Mouse (Mus musculus) ES-E14 (cell line): ENCODE results near the gene Trpm3. TPM values are rescaled to one million over a fixed set of nuclear protein-coding genes. Genes with fewer than 3 reads are reported as not detected.
A peak's percentile ranks its signal among the peaks of the same experiment; 100 is the strongest.

Experiments used
- DNase-seq: peaks from one replicate; pipeline ENCODE4 v3.0.0-alpha.2; 2013; ENCODE audit warnings: low read depth, low spot score
- H3K27ac ChIP-seq: 2 replicates; pipeline ENCODE4 v1.5.1; 2012; ENCODE audit warnings: low read depth, mild to moderate bottlenecking, low read length, moderate library complexity, mixed read lengths; ENCODE audit not compliant: poor library complexity, insufficient read depth, severe bottlenecking
- H3K36me3 ChIP-seq: 2 replicates; pipeline ENCODE4 v1.6.1; 2012; ENCODE audit warnings: mild to moderate bottlenecking, low read length, moderate library complexity, mixed read lengths; ENCODE audit not compliant: control insufficient read depth, poor library complexity, insufficient read depth, severe bottlenecking
- H3K4me1 ChIP-seq, 2 experiments: fragments of 150-350 bp in 1 of 2; sonication (generic) in 1 of 2; 2 replicates each; pipeline ENCODE4 v1.6.1; 2012; ENCODE audit warnings: low read length in 2 of 2, mild to moderate bottlenecking in 1 of 2, mixed read lengths in 1 of 2; ENCODE audit not compliant: control insufficient read depth in 2 of 2, insufficient read depth in 2 of 2, poor library complexity in 1 of 2
- H3K4me3 ChIP-seq, 2 experiments: fragments of 150-350 bp in 1 of 2; sonication (generic) in 1 of 2; 2 replicates each; pipeline ENCODE4 v1.5.1; 2012; ENCODE audit warnings: low read length in 2 of 2, low read depth in 1 of 2, mild to moderate bottlenecking in 1 of 2, mixed read lengths in 1 of 2; ENCODE audit not compliant: insufficient read depth in 1 of 2, poor library complexity in 1 of 2, severe bottlenecking in 1 of 2
- H3K9ac ChIP-seq: 2 replicates; pipeline ENCODE4 v1.6.1; 2012; ENCODE audit warnings: low read depth, mild to moderate bottlenecking, low read length, mixed read lengths; ENCODE audit not compliant: poor library complexity, insufficient read depth, severe bottlenecking
- H3K9me3 ChIP-seq: fragments of 150-350 bp; sonication (generic); 2 replicates; pipeline ENCODE4 v1.6.1; 2012; ENCODE audit warnings: low read depth, mild to moderate bottlenecking, low read length; ENCODE audit not compliant: control insufficient read depth, insufficient read depth
- CHD2 ChIP-seq: IDR thresholded peaks from 2 replicates; pipeline ENCODE4 v1.6.1; 2014; ENCODE audit warnings: mild to moderate bottlenecking, low read depth, low read length, inconsistent platforms
- HCFC1 ChIP-seq: IDR thresholded peaks from 2 replicates; pipeline ENCODE4 v1.6.1; 2012; ENCODE audit warnings: low read length, inconsistent platforms, borderline replicate concordance; ENCODE audit not compliant: insufficient read depth
- MAFK ChIP-seq: IDR thresholded peaks from 2 replicates; pipeline ENCODE4 v1.6.1; 2014; ENCODE audit warnings: mild to moderate bottlenecking, low read depth, low read length, inconsistent platforms; ENCODE audit not compliant: insufficient read depth
- ZC3H11A ChIP-seq: IDR thresholded peaks from 2 replicates; pipeline ENCODE4 v1.6.1; 2012; ENCODE audit warnings: low read depth, mild to moderate bottlenecking, inconsistent platforms, low read length, borderline replicate concordance
- ZNF384 ChIP-seq: IDR thresholded peaks from 2 replicates; pipeline ENCODE4 v1.6.1; 2012; ENCODE audit warnings: low read depth, low read length, inconsistent platforms
- in situ Hi-C, 2 experiments: fragments of 600-800 bp; cut with MboI; formaldehyde crosslinking; loops; one replicate each; pipeline ENCODE4 v1.15.1; 2025; ENCODE audit warnings: low sequenced_read_pairs in 2 of 2, inconsistent platforms in 1 of 2; ENCODE audit not compliant: unreplicated experiment in 2 of 2
- total RNA-seq: library from RNA; depleted of rRNA; stranded (reverse); fragments of 300-350 nt; gene quantifications from 2 replicates; pipeline ENCODE4 v1.2.3, GENCODE M21; 2012

The Trpm3 gene
- total RNA-seq, 1 experiment, result 0.22 TPM

DNA sequence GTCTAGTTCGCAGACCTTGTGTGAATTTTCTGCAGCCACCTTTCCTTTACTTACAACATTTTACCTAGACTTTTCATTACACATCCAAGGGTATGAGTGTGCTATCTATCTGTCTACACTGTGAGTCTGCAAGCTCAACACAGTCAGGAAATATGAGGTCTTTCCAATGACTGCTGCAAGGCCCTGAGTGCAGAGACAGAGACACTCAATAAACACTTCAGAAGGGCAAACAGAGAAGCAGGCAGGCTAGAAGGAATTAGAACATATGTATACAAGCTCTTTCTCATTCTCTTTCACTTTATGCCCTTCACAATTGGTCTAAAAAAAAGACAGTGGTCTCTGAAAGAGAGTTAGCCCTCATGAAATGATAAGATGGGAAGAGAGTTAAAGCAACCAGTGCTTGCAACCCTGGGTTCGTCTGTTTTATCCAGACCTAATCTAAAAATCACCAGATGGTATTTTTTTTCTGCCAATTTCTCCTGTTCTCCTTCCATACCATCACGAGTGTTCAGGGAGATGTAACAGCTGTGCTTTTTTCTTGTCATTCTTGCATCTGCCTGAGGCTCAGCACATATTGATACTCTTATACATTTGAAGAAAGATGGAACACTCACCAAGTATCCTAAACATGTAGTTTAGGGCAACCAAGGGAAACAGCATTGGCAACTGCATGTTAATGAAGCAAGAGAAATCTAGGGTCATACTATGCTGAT lies 486.1 kb downstream of the Trpm3 start:
- no peak overlapping the region for H3K4me3 ChIP-seq
- no peak for TF ChIP-seq ZNF384
- no peak for TF ChIP-seq HCFC1
- TF ChIP-seq MAFK, result no peak
- no peak for TF ChIP-seq ZC3H11A
- no peak for TF ChIP-seq CHD2
- no peaks in the 10 kb centered on the region for H3K9me3 ChIP-seq
- no peaks in the 10 kb centered on the region for H3K4me1 ChIP-seq
- in situ Hi-C loops, result no loop called here
- DNase-seq, result no peak
- H3K9ac ChIP-seq, result no peak overlapping the region
- no peak overlapping the region for H3K27ac ChIP-seq
- H3K36me3 ChIP-seq, result no peaks in the 10 kb centered on the region

DNA sequence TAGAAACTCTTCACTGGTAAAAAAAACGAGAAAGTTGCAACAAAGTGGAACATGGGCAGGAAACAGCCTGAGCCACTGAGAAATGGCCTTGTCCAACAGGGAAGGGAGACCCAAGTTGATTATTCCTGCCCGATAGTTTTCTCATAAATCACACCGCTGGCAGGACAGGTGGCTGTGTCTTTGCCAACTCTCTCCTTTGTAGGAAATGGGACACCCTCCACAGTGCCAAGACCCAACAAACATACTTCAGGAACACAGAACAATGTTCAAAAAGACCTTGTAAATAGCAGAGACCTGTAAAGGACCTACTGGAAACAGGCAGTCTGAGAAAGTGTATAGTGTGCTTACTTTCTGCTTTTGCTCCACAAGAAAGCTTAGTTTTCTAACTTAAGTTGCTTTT lies 490.0 kb downstream of the Trpm3 start:
- TF ChIP-seq MAFK (no peak), ZNF384 (no peak), HCFC1 (no peak), ZC3H11A (no peak), CHD2 (no peak)
- in situ Hi-C loops, result no loop called here
- H3K9me3 ChIP-seq, result no peaks in the 10 kb centered on the region
- no peak overlapping the region for H3K9ac ChIP-seq
- DNase-seq, result no peak
- H3K4me1 ChIP-seq, result no peaks in the 10 kb centered on the region
- H3K27ac ChIP-seq, result no peak overlapping the region
- no peak overlapping the region for H3K4me3 ChIP-seq
- H3K36me3 ChIP-seq, result no peaks in the 10 kb centered on the region

DNA sequence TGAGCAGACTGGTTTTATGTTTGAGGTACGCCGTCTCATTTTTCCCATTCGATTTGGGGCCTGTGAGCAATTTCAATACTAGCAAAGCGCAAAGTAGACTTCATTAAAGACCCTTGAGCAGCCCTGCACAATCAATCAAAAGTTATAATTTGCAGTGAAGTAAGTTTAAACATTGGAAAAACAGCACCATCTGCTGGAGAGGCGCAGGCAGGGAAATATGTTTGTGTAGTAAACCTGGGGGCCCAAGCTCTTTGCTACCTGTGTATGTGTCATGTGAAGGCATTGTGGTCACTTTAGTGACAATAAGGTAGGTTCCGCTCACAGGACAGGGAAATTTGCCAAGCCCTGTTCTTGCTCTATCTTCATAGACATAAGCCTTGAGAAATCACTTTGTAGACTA lies 492.5 kb downstream of the Trpm3 start:
- in situ Hi-C loops, result no loop called here
- TF ChIP-seq CHD2 (no peak), ZC3H11A (peak; percentile 35; the same call in 1 of the 2 replicates), MAFK (no peak)
- no peak overlapping the region for H3K4me3 ChIP-seq
- DNase-seq, result peak; percentile 4
- H3K36me3 ChIP-seq, result no peaks in the 10 kb centered on the region
- no peak overlapping the region for H3K9ac ChIP-seq
- no peaks in the 10 kb centered on the region for H3K9me3 ChIP-seq
- no peak overlapping the region for H3K27ac ChIP-seq
- no peaks in the 10 kb centered on the region for H3K4me1 ChIP-seq

DNA sequence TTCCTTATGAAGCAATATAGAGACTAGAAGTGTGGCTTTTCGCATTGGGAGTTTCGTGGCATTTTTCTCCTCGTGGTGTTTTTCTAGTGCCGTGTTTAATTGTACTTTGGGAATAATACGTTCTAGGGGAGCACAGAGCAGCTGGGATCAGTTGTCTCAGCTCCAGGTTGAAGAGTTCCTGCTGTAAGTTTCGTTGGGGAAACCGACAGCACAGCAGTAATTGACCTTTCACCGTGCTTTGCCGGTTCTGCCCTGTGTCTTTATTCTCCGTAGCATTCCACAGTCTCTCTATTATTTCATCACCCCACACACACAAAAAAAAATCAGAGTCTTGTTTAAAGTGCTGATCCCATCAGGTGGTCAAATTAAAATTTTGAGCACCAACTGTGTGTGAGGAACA lies 496.8 kb downstream of the Trpm3 start:
- no peak for TF ChIP-seq HCFC1
- TF ChIP-seq MAFK, result no peak
- TF ChIP-seq CHD2, result no peak
- TF ChIP-seq ZC3H11A, result no peak
- TF ChIP-seq ZNF384, result no peak
- H3K9ac ChIP-seq, result no peak overlapping the region
- no peak overlapping the region for H3K27ac ChIP-seq
- H3K36me3 ChIP-seq, result no peaks in the 10 kb centered on the region
- H3K9me3 ChIP-seq, result no peaks in the 10 kb centered on the region
- H3K4me3 ChIP-seq, result no peak overlapping the region
- in situ Hi-C loops, result no loop called here
- DNase-seq, result no peak
- H3K4me1 ChIP-seq, result no peaks in the 10 kb centered on the region

DNA sequence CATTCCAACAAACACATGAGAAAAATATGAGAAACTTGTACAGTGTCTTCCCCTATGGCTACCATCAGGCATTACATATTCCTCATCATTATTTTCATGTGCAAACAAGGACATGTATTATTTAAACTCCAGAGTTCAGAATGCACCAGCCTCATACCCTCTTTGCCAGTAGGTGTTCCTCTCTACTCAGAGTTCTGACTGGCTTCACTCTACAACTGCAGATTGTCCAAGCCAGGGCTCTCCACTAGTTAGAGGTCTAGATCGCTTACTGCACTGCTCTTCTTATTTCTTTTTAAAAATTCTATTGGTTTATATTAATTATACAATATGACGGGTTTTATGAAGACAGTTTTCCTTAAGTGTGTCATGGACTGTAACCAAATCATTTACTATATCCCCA lies 498.9 kb downstream of the Trpm3 start:
- Histone ChIP-seq H3K4me1 (no peaks in the 10 kb centered on the region), H3K9ac (no peak overlapping the region), H3K4me3 (no peak overlapping the region), H3K9me3 (no peaks in the 10 kb centered on the region), H3K27ac (no peak overlapping the region), H3K36me3 (no peaks in the 10 kb centered on the region)
- no peak for DNase-seq
- in situ Hi-C loops, result no loop called here
- TF ChIP-seq CHD2 (no peak), ZC3H11A (no peak), ZNF384 (no peak)
